Mouse (Mus musculus) hematopoietic stem cell, adult 5-6 weeks (primary cell): Measurements from ENCODE around the gene Gm9913. TPM values are rescaled to one million over a fixed set of nuclear protein-coding genes. Genes with fewer than 3 reads are reported as not detected.

Source experiments
- ATAC-seq, 2 experiments: fragments of 125-278 bp in 1 of 2; replicated peaks in 1 of 2; 2 replicates each; pipeline ENCODE4 v1.8.0; 2016 to 2017; ENCODE audit warnings: inconsistent platforms in 2 of 2, mild to moderate bottlenecking in 2 of 2, moderate number of reproducible peaks in 2 of 2, low read depth in 1 of 2, moderate TSS enrichment in 1 of 2; ENCODE audit not compliant: low FRiP score in 2 of 2, poor library complexity in 2 of 2, severe bottlenecking in 2 of 2, insufficient read depth in 1 of 2, low TSS enrichment in 1 of 2
- total RNA-seq: library from RNA; stranded (forward); fragments of 172-1452, 232-1000 nt; gene quantifications from 2 replicates; pipeline ENCODE4 v1.2.3, GENCODE M21; 2017

Gene Gm9913
- total RNA-seq, 1 experiment from 2014 or later, result not detected

- ATAC-seq, result no peak
These were observed 20.6 kb downstream of the Gm9913 start for GRCm38 (mm10) chr2:125525484-125525883.

DNA sequence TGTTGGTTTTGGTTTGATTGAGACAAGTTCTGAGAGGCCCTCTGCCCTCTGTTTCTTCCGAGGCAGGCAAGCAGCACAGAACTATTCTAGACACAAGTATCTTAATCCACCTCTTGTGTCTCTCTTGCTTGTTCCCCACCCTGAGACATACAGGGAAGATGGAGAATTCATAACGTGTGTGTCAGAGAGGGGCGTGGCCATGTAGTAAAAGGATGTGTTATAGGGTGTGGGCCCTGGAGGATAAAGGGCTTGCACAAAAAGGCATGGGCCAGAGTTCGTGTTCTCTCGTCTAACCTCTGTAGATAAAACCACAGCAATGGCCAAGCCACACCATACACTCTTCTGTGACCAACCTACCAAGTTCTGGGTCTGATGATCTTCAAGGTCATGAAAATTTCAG is 21.7 kb downstream of the Gm9913 start:
- no peak for ATAC-seq

DNA sequence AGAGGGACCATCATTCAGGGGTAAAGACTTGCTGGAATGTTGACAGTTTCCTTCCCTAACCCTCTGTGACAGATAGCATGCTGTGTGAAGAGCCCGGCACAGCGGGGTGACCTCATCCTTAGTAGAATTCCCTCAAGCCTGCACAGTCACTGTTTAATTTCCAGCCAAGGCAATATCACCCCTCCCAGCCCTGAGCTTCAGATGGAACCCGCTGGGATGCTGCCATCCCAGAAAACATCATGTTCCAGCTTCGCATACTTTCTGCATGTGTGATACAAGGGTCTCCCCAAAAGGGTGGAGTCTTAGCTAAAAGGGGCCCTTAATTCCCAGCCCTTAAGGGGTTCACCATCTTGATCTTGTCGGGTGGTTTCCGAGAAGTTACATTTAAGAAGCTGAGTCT is 25.8 kb downstream of the Gm9913 start:
- no peak for ATAC-seq

- no peak for ATAC-seq
These were observed 34.8 kb downstream of the Gm9913 start for GRCm38 (mm10) chr2:125539640-125540039.

DNA sequence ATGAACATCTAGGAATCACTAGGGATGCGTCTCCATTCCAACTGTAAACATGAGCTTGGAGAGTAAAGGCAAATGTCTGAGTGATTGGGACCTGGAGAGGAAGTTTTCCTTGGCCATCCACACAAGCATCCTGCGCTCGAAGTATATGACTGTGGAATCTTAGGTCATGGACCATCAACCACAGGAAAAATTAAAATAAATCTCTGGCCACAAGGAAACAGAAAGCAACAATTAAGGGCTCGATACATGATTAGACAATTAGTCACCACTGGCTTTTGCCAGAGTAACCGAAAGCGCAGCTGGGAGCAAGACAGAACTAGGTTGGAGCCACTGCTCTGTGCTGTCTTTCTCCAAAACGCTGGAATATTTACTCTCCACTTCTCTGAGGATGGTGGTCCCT is 35.7 kb downstream of the Gm9913 start:
- ATAC-seq, result no peak

DNA sequence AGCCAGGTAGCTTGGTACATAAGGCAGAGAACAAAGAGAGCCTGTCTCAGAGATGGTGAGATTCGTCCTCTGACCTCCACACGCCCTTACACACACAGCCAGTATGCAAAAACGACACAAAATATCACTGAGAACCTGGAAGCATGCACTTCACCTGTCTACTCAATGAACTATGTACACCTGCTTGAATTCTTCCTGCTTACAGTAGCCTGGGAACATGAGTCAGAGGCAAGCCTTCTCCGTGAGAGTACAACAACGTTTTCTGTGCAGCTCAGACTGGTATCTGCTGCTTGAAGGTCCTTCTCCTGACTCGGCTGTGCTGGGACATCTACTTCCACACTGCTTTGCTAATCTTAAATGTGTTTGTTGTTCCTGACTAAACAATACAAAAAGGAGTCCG is 36.6 kb downstream of the Gm9913 start:
- no peak for ATAC-seq

DNA sequence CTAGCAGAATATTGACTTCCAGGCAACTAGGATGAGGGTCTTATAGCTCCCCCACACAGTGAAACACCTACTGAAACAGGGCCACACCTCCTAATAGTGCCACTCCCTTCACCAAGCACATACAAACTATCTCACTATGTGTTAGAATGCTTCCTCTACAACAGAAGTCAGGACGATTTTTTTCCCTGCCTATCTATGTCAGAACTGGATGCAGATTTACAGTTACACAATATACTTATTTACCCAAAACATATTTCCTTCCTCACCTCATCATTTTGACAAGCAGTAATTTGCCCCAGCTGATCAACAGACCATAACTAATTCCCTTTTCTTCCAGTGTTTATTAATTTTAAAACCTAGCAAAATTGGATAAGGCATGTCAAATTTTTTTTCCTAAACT is 38.8 kb downstream of the Gm9913 start:
- ATAC-seq, result no peak

GRCm38 (mm10) chr2:125544986-125545385 is 40.1 kb downstream of the Gm9913 start:
- ATAC-seq, result no peak

DNA sequence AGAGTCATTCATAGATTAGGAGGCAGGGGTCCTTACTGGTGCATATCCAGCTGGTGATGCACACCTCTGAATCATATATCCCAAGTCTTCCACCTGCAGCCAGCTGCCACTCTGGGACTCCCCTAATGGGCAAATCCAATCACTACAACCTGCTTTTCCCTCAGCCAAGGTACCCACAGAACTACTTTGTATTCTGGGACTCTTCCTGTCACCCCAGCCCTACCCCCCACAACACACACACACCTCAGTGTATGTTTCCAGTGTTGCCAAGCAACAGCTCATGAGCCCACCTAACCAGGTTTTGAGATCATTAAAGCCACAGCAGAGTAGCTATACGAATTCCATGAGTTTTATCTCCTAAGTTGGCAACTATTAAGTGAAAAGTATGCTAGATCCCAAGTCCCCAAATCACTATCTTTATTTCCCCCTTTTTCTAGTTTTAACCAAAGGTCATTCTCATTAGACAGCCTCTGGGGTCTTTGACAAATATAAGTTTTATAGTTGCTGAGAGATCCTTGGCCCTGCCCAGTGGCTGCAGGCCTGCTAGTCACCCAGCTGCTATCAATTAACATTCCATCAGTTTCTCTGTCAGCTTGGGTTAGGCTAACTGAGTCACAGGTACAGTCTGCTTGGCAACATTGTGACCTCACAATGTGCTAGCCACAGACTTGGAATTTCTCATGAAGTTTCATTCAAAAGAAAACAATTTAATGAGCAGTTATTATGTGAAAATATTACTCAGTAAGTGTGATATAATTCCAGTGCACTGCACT is 44.1 kb downstream of the Gm9913 start:
- no peak for ATAC-seq

GRCm38 (mm10) chr2:125555830-125556229 is 50.9 kb downstream of the Gm9913 start:
- ATAC-seq, result no peak

Other genes with a start within 250 kb of the Gm9913 start
- 0.99 and 1.4 TPM in 2 replicates for gene Fbn1, start 2.9 kb downstream of the Gm9913 start, total RNA-seq
- 19.8 and 20.1 TPM in 2 replicates for gene Cep152, start 120.0 kb downstream of the Gm9913 start, total RNA-seq
- 228 and 229 TPM in 2 replicates for gene Eid1, start 168.0 kb downstream of the Gm9913 start, total RNA-seq
- 1.5 and 3.0 TPM in 2 replicates for gene Shc4, start 219.1 kb downstream of the Gm9913 start, total RNA-seq